Mouse (Mus musculus): ENCODE measurements around the gene Plekha5.
"Not testable (repeated sequence)": the region's sequence is repeated elsewhere in the genome, so short reads cannot be mapped to it uniquely, and the experiment has no call there.

The Plekha5 gene

DNA sequence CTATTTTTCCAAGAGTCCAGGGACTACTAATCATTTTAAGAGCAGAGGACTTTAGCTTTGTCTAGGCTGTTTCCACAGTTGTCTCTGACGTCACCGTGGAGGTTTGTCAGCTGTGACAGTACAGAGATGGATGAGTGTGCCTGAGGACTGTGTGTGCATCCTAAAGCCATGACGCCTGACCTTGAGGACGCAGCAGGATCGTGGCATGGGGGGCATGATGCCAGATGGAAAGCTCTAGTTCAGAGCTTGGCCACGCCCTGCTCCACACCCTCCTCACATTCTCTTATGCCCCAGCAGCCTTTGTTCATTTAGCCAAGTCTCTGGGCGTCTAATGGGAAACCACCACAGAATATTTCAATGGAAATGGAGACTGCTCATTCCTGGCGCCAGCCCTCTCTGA lies 111.7 kb downstream of the Plekha5 start:
- DNase-seq, result no peak

DNA sequence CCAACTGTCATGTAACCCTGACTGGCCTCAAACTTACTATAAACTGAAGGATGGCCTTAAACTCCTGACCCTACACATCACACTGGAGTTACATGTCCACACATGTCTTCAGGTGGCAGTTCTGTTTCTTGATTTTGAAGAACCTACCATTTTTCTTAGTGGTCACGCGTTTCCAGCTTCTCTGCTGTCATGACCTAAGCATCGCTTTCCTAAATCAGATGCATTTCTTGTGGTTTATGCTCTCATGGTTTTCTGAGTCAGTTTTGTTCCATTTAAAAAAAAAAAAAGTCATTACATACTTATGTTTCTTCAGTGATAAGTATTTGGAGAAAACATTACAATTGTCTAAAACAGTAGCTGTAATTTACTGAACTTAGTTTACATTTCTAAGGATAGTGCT lies 118.1 kb downstream of the Plekha5 start:
- DNase-seq, result no peak

DNA sequence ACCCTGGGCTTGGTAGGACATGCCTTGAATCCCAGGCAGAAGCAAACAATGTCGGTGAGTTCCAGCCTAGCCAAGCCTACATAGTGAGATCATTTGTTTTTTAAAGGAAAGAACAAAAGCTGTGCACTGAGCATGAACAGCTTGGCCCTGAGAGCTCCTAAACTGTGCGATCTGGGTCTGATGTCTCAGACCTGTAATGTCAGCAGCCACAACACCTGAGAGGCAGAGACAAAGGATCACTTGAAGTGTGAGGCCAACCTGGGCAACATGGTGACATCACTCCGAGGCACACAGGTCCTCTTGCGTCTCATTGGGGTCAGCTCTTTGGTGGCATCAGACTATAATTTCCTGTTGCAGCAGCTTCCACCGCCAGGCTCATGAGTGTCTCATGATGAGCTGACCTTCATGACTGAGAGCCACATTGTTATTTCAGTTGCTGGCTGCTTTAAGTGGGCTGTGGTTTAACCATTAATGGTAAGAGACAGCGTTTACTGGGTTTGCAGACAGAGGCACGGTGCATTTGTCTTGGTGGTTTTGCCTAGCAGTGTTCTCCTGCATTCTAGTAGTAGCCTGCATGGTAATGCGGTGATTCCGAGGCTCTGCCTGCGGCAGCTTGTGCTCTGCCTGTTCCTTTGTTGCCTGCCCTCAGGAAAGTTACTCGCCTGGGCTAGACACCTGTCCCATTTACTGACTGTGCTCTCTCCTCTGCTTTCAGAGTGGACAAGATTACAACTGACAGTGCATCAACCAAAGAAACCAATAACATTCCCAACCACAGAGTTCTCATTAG lies 119.3 kb downstream of the Plekha5 start:
- DNase-seq, result no peak

DNA sequence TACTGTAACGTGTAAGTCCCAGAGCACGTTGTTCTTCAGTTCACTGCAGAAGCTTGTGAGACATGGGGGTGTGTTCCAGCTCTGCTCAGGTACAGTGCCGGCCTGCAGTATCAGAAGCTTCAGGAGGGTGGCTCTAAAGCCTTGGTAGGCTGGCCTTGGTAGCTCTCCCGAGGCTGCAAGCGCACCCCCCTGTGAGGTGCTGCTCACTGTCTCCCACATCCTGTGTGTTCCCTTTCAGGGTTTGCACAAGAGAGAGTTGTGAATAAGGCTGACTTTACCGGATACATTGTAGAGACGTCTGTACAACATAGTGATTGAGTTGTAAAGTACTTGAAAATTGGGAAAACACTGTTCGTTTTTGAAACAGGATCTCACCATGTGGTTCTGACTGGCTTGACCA lies 122.2 kb downstream of the Plekha5 start:
- DNase-seq, result no peak

DNA sequence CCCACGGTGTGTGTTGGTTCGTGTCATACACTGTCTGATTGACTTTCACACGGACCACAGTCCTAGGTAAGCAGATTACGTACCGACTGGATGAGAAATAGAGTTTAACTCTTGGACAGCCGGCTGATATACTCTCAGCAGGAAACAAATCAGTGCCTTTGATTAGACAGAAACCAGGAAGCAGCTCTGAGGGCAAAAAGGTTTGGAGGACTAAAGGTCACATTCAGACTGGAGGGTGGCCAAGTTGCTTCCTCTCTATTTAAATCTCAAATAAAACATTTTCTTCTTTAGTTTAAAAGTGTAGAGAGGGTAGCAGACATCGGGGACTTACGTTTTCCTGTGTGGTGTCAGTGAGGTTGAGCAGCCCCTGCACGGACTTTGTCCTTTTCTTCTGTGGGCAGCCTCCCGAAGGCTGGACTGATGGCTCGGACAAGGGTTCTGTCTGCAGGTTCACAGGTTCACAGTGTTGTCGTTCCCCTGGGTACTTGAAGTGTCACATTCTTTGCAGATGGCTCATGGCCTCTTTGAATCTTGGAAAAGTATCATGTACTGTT lies 122.9 kb downstream of the Plekha5 start:
- peak; percentile 41 for DNase-seq

DNA sequence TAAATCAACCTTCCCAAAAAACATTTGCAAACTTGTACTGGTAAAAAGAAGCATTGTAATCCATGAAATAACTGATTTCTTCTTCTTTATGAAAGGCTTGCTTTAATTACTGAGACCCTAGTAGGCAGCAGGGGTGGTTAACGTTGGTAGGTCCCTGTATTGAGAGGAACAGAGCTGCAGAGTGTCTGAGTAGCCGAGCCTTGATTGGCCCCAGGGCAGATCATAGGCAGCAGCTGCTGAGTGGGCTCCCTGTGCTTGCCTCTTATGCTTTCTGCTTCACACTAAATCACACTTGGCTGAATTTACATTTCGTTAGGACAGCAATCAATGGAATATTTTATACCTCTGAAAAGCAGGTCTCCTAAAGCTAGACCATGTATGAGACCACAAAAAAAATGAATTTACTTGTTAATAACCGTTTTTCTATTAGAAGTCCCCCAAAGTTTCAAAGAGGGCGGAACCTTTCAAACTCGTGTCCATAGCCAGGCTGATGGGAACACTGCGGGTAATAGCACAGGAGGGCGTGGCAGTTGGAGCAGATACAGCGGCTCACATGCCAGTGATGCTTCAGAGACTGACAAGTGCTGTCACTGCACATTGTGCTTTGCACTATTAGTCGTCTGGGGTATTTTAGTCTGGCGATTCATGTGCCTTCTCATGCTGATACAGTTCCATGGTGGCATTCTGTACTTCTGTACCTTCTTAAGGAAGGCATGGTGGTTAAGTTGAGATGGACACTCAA lies 123.5 kb downstream of the Plekha5 start:
- DNase-seq, result no peak

DNA sequence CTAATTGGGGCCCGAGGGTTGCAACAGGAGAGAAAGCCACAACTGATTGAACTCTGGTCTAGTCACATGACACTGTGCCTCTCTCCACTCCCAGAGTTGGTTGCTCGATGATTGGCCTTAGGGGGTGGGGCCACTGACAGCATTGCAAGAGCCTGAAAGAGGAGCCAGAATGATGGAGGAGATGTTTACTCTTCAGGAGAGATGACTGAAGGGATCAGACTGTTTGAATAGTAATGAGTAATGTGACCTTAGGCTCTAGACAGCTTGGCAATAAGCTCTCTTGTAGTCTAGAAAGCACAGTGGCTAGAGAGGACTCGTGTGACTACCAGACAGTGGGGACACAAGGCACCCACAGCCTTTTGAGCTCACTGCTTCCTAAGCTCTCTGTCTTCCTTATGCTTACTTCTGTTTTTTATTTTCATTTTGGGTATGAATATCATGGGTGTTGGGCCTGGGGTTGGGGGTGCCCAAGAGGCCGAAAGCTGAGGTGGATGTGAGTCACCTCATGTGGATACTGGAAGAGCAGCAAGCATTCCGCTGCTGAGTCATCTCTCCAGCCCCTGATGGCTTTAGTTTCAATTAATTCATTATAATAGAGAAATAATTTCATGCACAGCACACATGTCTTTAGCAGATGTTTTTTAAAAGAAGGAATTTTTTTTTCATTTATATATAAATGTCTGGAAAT lies 124.4 kb downstream of the Plekha5 start:
- no peak for DNase-seq

DNA sequence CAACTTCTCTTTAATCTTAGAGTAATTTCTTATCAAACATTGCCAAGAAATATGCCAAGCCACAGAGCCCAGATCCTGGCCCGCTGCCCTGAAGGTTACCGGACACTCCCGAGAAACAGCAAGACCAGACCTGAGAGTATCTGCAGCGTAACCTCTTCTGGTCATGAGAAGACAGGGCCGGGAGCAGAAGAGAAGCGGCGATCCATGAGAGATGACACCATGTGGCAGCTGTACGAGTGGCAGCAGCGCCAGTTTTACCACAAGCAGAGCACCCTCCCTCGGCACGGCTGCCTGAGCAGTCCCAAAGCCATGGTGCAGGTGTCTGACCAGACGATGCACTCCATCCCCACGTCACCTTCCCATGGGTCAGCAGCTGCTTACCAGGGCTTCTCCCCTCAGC lies 126.9 kb downstream of the Plekha5 start:
- no peak for DNase-seq

DNA sequence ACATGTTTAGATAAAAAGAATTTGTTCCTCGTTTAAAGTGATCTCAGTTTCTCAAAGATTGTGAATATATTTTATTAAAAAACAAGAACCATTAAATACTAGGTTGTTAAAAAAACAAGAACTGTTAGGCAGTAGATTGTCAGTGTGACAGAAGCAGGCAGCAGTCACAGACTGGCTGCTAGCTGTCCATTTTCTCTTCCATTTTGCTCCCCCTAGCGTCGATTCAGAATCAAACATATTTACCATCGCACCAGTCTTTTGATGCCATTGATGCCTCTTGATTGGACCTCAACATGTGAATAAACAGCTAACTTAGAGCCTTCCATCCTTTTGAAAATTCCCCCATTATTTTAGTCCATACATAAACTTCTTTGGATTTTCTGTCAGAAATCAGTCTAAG lies 130.4 kb downstream of the Plekha5 start:
- no peak for DNase-seq

DNA sequence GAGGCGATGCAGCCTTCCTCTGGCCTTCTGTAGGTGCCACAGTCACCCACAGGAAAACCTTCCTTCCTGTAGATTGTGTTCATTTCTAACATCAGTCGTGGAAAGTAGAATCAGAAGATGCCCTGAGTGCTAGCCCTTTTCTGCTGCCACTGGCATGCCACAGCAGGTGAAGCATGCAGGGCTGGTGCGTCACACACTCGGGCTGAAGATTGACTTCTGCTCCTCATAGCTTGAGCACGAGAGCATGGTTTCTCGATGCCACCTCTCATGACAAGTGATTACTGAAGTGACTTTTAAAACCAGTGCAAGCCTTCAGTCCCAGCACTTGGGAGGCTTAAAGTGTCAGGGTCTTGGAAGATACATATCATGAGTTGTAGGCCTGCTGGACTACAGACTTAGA lies 135.6 kb downstream of the Plekha5 start:
- no peak for DNase-seq

DNA sequence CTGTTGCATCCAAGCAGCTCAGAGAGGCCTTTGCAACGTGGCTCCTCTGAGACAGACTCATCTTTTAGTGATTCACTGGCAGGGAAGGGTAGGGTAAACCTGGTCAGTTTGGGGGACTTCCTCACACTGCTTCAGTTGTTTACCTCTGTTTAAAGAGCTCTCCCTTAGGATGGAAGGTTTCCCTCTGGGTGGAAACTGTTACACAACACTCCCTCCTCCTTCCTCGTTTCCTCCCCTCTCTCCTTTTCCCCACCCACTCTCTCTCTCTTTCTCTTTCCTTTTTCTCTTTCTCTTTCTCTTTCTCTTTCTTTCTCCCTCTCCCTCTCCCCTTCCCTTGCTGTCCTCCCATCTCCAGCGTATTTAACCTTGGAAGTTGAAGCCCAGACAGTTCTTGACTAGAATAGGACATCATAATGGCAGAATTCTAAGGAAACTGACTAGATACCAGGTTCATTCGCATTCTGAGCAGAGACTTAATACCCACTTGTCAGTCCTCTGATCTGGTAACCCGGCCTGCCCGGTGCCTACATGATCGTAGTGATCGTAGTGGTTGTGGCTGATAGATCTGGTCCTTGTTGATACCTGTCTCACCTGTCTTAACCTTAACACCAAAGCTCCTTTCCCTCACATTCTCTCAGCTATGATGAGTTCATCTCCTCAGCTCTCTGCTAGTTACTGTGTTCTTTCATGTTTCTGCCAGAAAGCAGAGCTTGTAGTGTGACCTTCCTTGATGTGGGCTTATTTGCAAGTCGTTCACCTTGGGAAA lies 137.5 kb downstream of the Plekha5 start:
- no peak for DNase-seq

DNA sequence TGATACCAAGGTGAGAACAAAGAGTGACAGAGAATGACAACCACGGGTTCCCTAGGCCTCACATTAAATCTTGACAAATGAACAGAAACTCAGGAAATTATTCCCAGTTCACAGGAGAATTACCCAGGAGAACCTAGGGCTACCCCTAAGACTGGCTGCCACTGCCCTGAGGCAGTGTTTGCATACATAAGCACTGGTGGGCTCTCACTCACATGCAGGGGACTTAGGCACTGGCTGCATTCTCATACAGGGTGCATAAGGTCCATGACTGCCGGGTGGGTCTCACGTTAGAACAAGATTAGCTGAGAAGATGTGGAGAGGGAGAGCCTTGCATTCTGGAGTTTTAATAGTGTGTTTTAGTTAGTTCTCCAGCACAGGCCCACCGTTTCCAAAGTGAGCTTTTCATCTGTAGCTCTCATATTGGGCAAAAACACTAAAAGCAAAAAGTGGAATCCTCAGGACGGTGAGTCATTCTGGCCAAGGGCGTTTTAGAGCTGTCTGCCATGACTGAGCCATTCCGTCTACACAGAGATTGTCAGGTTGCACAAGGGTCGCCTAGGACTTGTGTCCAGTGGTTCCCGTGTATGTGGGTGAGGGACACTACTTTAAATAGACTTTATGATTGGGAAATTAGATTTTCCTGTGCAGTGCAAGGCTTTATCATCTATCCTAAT lies 138.2 kb downstream of the Plekha5 start:
- no peak for DNase-seq

DNA sequence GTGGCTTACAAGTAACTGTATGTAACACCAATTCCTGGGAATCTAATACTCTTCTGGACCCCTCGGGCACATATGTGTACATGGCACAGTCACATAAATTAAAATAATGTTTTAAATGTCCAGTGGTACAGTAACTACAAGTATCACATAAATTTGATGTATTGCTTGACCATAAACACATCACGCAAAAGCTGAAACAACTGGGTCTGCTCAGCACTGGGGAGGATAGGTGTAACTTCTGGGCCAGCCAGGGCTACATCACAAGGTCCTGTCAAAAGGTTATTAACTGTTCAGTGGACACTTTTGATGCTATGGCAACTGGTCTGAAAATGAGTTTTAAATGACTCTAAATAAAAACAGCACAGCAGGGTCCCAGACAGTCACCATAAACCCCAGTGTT lies 143.3 kb downstream of the Plekha5 start:
- DNase-seq, result no peak

DNA sequence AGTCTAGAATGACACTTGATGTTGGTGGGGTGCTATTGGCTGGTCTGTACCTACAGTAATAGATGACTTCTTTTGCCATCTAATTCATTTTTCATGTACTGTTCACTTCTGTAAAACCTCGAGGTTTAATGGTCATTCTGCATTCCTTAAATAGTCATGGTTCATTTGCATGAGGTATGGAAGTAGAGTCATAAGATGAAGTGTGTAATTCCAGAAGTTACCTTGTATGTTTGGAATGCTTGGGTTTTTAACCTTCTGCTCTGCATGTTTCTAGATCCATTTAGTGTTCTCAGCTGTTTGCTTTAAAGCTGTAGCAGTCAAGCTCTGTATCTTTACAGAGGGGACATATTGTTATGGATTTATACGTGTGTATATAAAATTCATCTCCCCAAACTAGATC lies 144.0 kb downstream of the Plekha5 start:
- DNase-seq, result no peak

DNA sequence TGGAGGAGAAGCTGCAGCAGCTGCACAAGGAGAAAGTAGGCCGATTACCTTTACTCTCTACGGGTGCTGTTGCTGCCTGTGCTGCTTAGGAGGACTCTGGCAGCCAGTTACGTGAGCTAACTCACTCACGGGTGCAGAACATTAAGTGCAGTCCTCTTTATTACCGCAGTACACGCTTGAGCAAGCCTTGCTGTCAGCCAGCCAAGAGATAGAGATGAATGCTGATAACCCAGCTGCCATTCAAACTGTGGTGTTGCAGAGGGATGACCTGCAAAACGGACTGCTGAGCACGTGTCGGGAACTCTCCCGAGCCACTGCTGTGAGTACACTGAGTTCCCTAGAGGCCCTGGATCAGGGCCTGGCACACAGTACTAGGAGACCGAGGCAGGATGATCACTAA lies 146.3 kb downstream of the Plekha5 start:
- peak; percentile 79 for DNase-seq

DNA sequence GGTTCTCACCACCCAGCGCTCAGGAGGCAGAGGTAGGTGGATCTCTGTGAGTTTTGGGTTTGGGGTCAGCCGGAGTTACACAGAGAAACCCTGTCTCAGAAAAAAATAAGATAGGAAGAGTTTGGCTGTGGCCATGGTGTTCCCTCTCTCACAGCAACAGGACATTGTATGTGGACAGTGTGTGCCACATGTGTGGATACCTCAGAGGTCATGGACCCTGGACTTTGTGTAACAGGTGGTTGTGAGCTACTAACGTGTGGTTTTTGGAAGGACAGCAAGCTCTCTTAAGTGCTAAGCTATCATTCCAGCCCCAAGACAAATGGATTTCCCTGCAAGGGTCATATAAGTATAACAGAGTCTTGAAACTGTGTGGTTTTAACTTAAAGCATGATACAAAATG lies 151.1 kb downstream of the Plekha5 start:
- no peak for DNase-seq

DNA sequence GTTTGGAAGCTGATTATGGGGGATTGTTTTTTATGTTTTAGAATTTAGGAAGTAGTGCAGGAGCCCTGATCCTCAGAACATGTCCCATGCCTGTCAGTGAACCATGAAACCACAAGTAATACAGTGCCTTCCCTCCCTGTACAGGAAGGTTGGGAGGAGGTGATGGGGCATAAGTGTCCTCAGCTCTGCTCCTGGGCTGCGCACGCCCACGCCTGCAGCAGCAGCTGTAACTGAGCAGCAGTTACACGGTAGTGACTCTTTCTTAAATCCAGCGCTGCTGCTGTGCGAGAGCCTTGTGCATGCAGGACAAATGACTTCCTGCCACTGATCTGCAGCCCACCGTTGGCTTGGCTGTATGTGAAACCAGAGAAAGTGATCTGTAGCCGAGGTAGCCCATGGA lies 152.3 kb downstream of the Plekha5 start:
- no peak for DNase-seq

DNA sequence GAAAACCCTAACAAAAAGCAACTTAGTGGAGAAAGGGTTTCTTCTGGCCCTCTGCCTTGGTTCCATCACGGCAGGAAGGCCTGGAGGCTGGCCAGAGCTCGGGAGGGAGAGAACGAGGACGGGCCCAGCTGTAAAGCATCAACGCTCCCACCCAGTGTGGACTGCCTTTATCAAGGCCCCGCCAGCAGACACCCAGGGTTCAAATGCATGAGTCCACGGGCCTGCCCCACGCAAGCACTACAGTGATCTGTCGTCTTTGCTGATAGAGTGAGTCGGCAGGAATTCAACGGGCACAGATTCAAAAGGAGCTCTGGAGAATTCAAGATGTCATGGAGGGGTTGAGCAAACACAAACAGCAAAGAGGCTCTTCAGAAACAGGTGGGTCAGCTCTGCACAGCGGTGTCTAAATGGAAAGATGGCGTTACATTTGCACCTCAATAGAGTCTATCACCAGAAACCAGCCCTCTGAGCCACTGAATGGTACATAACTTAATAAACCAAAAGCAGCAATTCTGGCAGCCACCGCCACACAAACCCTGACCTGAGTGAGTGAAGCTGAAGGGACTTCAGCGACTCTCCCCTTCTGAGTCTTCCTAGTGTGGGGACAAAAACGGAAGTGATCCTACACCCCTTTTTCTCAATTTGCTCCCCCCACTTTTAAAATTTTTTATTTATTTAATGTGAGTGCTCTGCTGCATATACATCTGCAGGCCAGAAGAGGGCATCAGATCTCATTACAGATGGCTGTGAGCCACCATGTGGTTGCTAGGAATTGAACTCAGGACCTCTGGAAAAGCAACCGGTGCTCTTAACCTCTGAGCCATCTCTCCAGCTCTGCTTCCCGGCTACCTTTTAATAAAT lies 153.3 kb downstream of the Plekha5 start:
- DNase-seq, result no peak

DNA sequence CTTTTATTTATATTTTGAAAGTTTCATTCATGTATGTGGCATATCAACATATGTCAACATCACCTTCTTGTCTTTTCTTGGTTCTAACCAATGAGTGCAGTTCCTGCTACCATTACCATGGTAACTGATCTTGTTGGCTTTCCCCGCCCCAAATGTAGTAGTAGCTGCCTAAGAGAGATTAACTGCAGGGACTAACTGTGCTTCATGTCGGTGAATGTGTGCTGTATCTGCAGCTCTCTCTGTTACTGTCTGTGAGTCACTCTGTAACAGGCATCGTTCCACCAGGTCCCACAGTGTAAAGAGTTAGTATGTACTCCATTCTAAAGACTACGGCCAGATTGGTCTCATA lies 153.9 kb downstream of the Plekha5 start:
- DNase-seq, result no peak

DNA sequence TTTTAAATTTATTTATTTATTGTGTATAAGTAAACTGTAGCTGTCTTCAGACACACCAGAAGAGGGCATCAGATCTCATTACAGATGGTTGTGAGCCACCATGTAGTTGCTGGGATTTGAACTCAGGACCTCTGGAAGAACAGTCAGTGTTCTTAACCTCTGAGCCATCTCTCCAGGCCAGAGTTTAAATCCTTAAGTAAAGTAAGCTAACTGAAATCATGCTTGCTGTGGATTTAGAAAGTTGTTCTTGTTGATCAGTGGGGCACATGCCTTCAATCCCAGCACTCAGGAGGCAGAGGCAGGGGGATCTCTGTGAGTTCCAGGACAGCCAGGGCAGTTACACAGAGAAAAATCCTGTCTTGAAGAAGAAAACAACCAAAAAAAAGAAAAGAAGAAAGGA lies 155.1 kb downstream of the Plekha5 start:
- DNase-seq, result not testable (repeated sequence)

DNA sequence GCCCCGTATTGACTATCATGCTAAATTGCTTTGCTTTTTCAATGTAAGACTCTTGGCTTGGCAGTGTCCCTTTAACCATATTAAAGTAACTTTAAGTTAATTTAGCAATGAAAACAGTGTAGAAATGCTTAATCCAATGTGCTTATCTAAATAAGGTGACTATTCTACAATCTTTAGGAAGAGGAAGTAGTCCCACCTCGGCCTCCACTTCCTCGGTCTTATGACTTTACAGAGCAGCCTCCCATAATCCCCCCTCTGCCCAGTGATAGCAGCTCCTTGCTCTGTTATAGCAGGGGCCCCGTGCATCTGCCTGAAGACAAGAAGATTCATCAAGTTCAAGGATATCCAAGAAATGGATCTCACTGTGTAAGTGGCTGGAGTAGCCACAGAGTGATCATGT lies 156.3 kb downstream of the Plekha5 start:
- DNase-seq, result no peak
